ENCODE assay signal across 25 mouse cellular contexts in genomic region chr7:68930627-68931334, GRCm38 (mm10).
DNase-seq lines count a peak whose midpoint lies in the region; ATAC-seq and TF ChIP-seq lines count a peak whose summit lies in the region.
"Had no signal": no experiment of that assay in that cellular context is flagged by ENCODE, and none has a peak within 500 bp of the region (broad histone marks: within the 10 kb centered on the region; RNA-seq: fewer than 3 reads in every experiment).

No protein-coding gene starts in this region.

- no peak overlapping the region for H3K9ac ChIP-seq in forebrain, embryonic 16.5 days (replicated peaks; ENCODE audit: low read depth, low read length)
- no peak overlapping the region for H3K9ac ChIP-seq in forebrain, embryonic 11.5 days (ENCODE audit: low read length)
- no peak overlapping the region for H3K9ac ChIP-seq in kidney, postnatal 0 days (ENCODE audit: low read depth, low read length)
- no peak overlapping the region for H3K9ac ChIP-seq in intestine, embryonic 16.5 days (ENCODE audit: low read depth, low read length)
- H3K9ac ChIP-seq: heart, embryonic 15.5 days; limb, embryonic 15.5 days; liver, embryonic 14.5 days; lung, embryonic 14.5 days; stomach, embryonic 15.5 days had no signal

- H3K4me2 ChIP-seq in forebrain, embryonic 16.5 days (ENCODE audit: low read length) = no peak overlapping the region
- no peak overlapping the region for H3K4me2 ChIP-seq in forebrain, embryonic 11.5 days (ENCODE audit: low read depth, low read length, severe bottlenecking)
- no peak overlapping the region for H3K4me2 ChIP-seq in kidney, postnatal 0 days (ENCODE audit: low read length)
- no peak overlapping the region for H3K4me2 ChIP-seq in intestine, embryonic 16.5 days (ENCODE audit: low read depth, low read length)
- H3K4me2 ChIP-seq: heart, embryonic 15.5 days; limb, embryonic 15.5 days; lung, embryonic 14.5 days; stomach, embryonic 15.5 days had no signal

- no peak for TF ChIP-seq POLR2A in brain, embryonic 14.5 days (IDR thresholded peaks at IDR 0.05; ENCODE audit: borderline replicate concordance, extremely low read depth, insufficient read depth, insufficient read length, poor library complexity, severe bottlenecking)

- no peak for DNase-seq in forebrain, embryonic 11.5 days (ENCODE audit: low spot score)
- peak; percentile 73 for DNase-seq in kidney, postnatal 0 days (ENCODE audit: low spot score)
- DNase-seq in kidney, adult 11 months = no peak
- DNase-seq in brain, embryonic 14.5 days (ENCODE audit: low read depth) = peak; percentile 60
- peak; percentile 31 for DNase-seq in forelimb bud, embryonic 11.5 days (ENCODE audit: low read depth, low spot score)
- DNase-seq in right cerebral cortex, postnatal 10 days (ENCODE audit: low spot score in 2 of 2) = no peak
- DNase-seq: adrenal gland, postnatal 36 days; cerebellum, adult 11 months; cerebellum, adult 9-11 months; gastrocnemius, adult 2 months; heart, postnatal 36 days; lung, embryonic 14.5 days; lung, postnatal 4 days had no signal

- H3K27ac ChIP-seq in forebrain, embryonic 16.5 days (ENCODE audit: low read length) = no peak overlapping the region
- no peak overlapping the region for H3K27ac ChIP-seq in forebrain, embryonic 11.5 days (ENCODE audit: low read depth, low read length)
- H3K27ac ChIP-seq in kidney, postnatal 0 days = no peak overlapping the region
- H3K27ac ChIP-seq in intestine, embryonic 16.5 days (ENCODE audit: low read length) = no peak overlapping the region
- H3K27ac ChIP-seq: gastrocnemius, adult 2 months; heart, embryonic 15.5 days; hindbrain, postnatal 0 days; left cerebral cortex, adult 2 months; limb, embryonic 15.5 days; liver, embryonic 14.5 days; stomach, embryonic 15.5 days had no signal

- ATAC-seq in forebrain, embryonic 16.5 days = 0 out of 2 replicates have a peak, but pooled peaks have one; percentile 47
- ATAC-seq in forebrain, embryonic 11.5 days (replicated peaks; ENCODE audit: low FRiP score) = no peak
- ATAC-seq in kidney, postnatal 0 days (replicated peaks; ENCODE audit: low FRiP score, low read depth) = peak; percentile 54; the same call in 1 of the 2 replicates
- ATAC-seq in intestine, embryonic 16.5 days = no peak
- ATAC-seq: hindbrain, postnatal 0 days; intestine, postnatal 0 days; Patski had no signal

- WGBS in forebrain, embryonic 16.5 days = 57% methylated on average over 14 of the region's 14 CpGs
- WGBS in forebrain, embryonic 11.5 days = 77% methylated on average over 14 of the region's 14 CpGs
- 23% methylated on average over 14 of the region's 14 CpGs for WGBS in kidney, postnatal 0 days
- WGBS in intestine, embryonic 16.5 days = 70% methylated on average over 14 of the region's 14 CpGs

- H3K9me3 ChIP-seq in forebrain, embryonic 16.5 days (ENCODE audit: control insufficient read depth, low read length) = no peaks in the 10 kb centered on the region
- no peaks in the 10 kb centered on the region for H3K9me3 ChIP-seq in forebrain, embryonic 11.5 days (ENCODE audit: control insufficient read depth, low read length)
- H3K9me3 ChIP-seq in kidney, postnatal 0 days (replicated peaks; ENCODE audit: low read length) = no peaks in the 10 kb centered on the region
- H3K9me3 ChIP-seq in intestine, embryonic 16.5 days (ENCODE audit: control insufficient read depth, low read length) = no peaks in the 10 kb centered on the region
- H3K9me3 ChIP-seq: heart, embryonic 15.5 days; limb, embryonic 15.5 days; stomach, embryonic 15.5 days had no signal

- no peaks in the 10 kb centered on the region for H3K36me3 ChIP-seq in forebrain, embryonic 16.5 days (ENCODE audit: control insufficient read depth, insufficient read depth)
- no peaks in the 10 kb centered on the region for H3K36me3 ChIP-seq in forebrain, embryonic 11.5 days (ENCODE audit: control insufficient read depth, insufficient read depth, low read length)
- H3K36me3 ChIP-seq in kidney, postnatal 0 days (ENCODE audit: insufficient read depth, low read length) = no peaks in the 10 kb centered on the region
- H3K36me3 ChIP-seq in intestine, embryonic 16.5 days (ENCODE audit: control insufficient read depth, insufficient read depth, low read length) = no peaks in the 10 kb centered on the region
- H3K36me3 ChIP-seq: G1E; heart, embryonic 15.5 days; limb, embryonic 15.5 days; stomach, embryonic 15.5 days had no signal

- H3K4me1 ChIP-seq in forebrain, embryonic 16.5 days (replicated peaks; ENCODE audit: control insufficient read depth, insufficient read depth, low read length) = no peaks in the 10 kb centered on the region
- no peaks in the 10 kb centered on the region for H3K4me1 ChIP-seq in forebrain, embryonic 11.5 days (replicated peaks; ENCODE audit: control insufficient read depth, insufficient read depth, low read length)
- 0 out of 2 replicates have a peak, but pooled peaks cover 4% of the 10 kb centered on the region for H3K4me1 ChIP-seq in kidney, postnatal 0 days (replicated peaks; ENCODE audit: insufficient read depth, low read length)
- H3K4me1 ChIP-seq in intestine, embryonic 16.5 days (ENCODE audit: control insufficient read depth, insufficient read depth, low read length) = no peaks in the 10 kb centered on the region
- H3K4me1 ChIP-seq: heart, embryonic 15.5 days; limb, embryonic 15.5 days; stomach, embryonic 15.5 days had no signal

- TF ChIP-seq CTCF in kidney, postnatal 0 days (IDR thresholded peaks at IDR 0.05; ENCODE audit: low read depth) = no peak
- no peak for TF ChIP-seq CTCF in brain, embryonic 14.5 days (IDR thresholded peaks at IDR 0.05; ENCODE audit: borderline replicate concordance, extremely low read depth, insufficient read depth, insufficient read length)

- no peak overlapping the region for H3K4me3 ChIP-seq in forebrain, embryonic 16.5 days (replicated peaks; ENCODE audit: low read length)
- no peak overlapping the region for H3K4me3 ChIP-seq in forebrain, embryonic 11.5 days (ENCODE audit: low read depth, low read length)
- H3K4me3 ChIP-seq in kidney, postnatal 0 days (replicated peaks; ENCODE audit: low read depth, low read length) = no peak overlapping the region
- H3K4me3 ChIP-seq in intestine, embryonic 16.5 days (ENCODE audit: low read length) = no peak overlapping the region
- H3K4me3 ChIP-seq: gastrocnemius, adult 2 months; heart, embryonic 15.5 days; left cerebral cortex, adult 2 months; limb, embryonic 15.5 days; stomach, embryonic 15.5 days had no signal

- H3K27me3 ChIP-seq in forebrain, embryonic 16.5 days (replicated peaks; ENCODE audit: control insufficient read depth, insufficient read depth, low read length) = no peaks in the 10 kb centered on the region
- no peaks in the 10 kb centered on the region for H3K27me3 ChIP-seq in forebrain, embryonic 11.5 days (ENCODE audit: control insufficient read depth, insufficient read depth, low read length)
- no peaks in the 10 kb centered on the region for H3K27me3 ChIP-seq in kidney, postnatal 0 days (ENCODE audit: insufficient read depth, low read length)
- H3K27me3 ChIP-seq in intestine, embryonic 16.5 days (replicated peaks; ENCODE audit: control insufficient read depth, insufficient read depth, low read length) = no peaks in the 10 kb centered on the region
- H3K27me3 ChIP-seq: CH12.LX; heart, embryonic 15.5 days; limb, embryonic 15.5 days; stomach, embryonic 15.5 days had no signal

Comparison
In these comparisons a context has a peak if more than half of its experiments do, and no peak if none do; other contexts are left out.
1. ATAC-seq: peak in forebrain, embryonic 16.5 days (single experiment) and kidney, postnatal 0 days (single experiment); none in forebrain, embryonic 11.5 days (single experiment) and intestine, embryonic 16.5 days (single experiment).
2. DNase-seq: peak in kidney, postnatal 0 days (single experiment), brain, embryonic 14.5 days (single experiment) and forelimb bud, embryonic 11.5 days (single experiment); none in forebrain, embryonic 11.5 days (single experiment), kidney, adult 11 months (single experiment) and right cerebral cortex, postnatal 10 days (0 of 2).